Mouse (Mus musculus) adrenal gland, adult 10 weeks (tissue): Measurements from ENCODE around the gene Ssr4. TPM values are rescaled to one million over a fixed set of nuclear protein-coding genes. Genes with fewer than 3 reads are reported as not detected.

ENCODE experiments used
- polyA plus RNA-seq: library from polyadenylated mRNA; stranded (reverse); fragments of 350-450 nt; fragmentation: Illumina TruSeq; extraction: RNeasy Lipid Tissue Mini Kit (QIAGEN cat#74804); gene quantifications from one replicate; pipeline ENCODE4 v1.2.3, GENCODE M21; 2014; ENCODE audit warnings: low read depth, low replicate concordance

Gene Ssr4
- 19.8 TPM for polyA plus RNA-seq

GRCm38 (mm10) chrX:73786364-73787224, at the start of gene Ssr4, which contains the start of gene Idh3g:
Gene Ssr4, plus strand, starts transcription at chrX:73787028.
Gene Idh3g, minus strand, starts transcription at chrX:73786897.

GRCm38 (mm10) chrX:73756334-73757140, 30.3 kb upstream of the Ssr4 start, which contains the start of gene Plxnb3:
Gene Plxnb3, plus strand, starts transcription at chrX:73757090.

DNA sequence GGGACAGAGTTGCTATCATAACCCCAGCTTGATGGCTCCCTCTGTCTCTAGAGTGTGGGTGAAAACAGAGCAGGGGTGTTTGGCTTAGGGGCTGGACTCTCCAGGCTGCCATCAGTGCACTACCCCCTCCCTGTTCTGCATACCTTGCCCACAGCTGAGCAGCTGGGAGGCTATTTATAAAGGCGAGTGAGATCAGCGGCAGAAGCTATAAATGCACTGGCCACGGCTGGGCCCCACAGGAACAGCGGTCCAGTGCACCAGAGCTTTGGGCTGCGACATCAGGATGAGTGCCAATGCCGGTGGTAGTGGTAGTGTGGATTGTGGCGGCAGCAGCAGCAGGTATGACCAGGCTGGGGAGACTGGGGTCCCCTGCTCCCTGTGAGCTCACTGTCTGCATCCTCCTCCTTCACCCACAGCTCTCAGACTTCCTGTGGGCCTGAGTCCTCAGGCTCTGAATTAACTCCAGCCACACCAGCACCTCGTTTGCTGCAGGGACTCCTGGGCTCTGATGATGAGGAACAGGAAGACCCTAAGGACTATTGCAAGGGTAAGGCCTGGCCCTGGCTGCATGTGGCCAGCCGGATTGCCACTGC, 12.6 kb upstream of the Ssr4 start, which contains the start of gene Srpk3:
TSS of gene Srpk3 (plus strand) at position 238 of the 593 bp plus-strand sequence.

GRCm38 (mm10) chrX:73824185-73825151, 37.6 kb downstream of the Ssr4 start, which contains the start of gene Pdzd4:
Gene Pdzd4, minus strand, starts transcription at chrX:73824969.

Other genes with a start within 250 kb of the Ssr4 start
- gene Dusp9, start 147.6 kb upstream of the Ssr4 start, polyA plus RNA-seq: not detected
- not detected for gene Pnck, start 126.9 kb upstream of the Ssr4 start, polyA plus RNA-seq
- 67.8 TPM for gene Slc6a8, start 113.9 kb upstream of the Ssr4 start, polyA plus RNA-seq
- 255 TPM for gene Bcap31, start 70.9 kb upstream of the Ssr4 start, polyA plus RNA-seq
- gene Abcd1, start 70.4 kb upstream of the Ssr4 start, polyA plus RNA-seq: 2.3 TPM
- 0.12 TPM for gene Plxnb3, start 29.9 kb upstream of the Ssr4 start, polyA plus RNA-seq
- not detected for gene Srpk3, start 12.6 kb upstream of the Ssr4 start, polyA plus RNA-seq
- 64.4 TPM for gene Idh3g, start 131 bp upstream of the Ssr4 start, polyA plus RNA-seq
- 0.76 TPM for gene Pdzd4, start 37.9 kb downstream of the Ssr4 start, polyA plus RNA-seq
- not detected for gene Avpr2, start 105.1 kb downstream of the Ssr4 start, polyA plus RNA-seq
- 2.8 TPM for gene L1cam, start 109.1 kb downstream of the Ssr4 start, polyA plus RNA-seq
- gene Arhgap4, start 134.8 kb downstream of the Ssr4 start, polyA plus RNA-seq: not detected
- gene Naa10, start 134.9 kb downstream of the Ssr4 start, polyA plus RNA-seq: 7.8 TPM
- gene Renbp, start 143.8 kb downstream of the Ssr4 start, polyA plus RNA-seq: 3.7 TPM
- gene Hcfc1, start 179.3 kb downstream of the Ssr4 start, polyA plus RNA-seq: 30.9 TPM
- 85.6 TPM for gene Irak1, start 236.9 kb downstream of the Ssr4 start, polyA plus RNA-seq